8 mouse cellular contexts compared by ENCODE assay signal in genomic region chr1:72869681-72870614, GRCm38 (mm10). TPM values are rescaled to one million over a fixed set of nuclear protein-coding genes. Genes with fewer than 3 reads are reported as not detected.
A peak's percentile ranks its signal among the peaks of the same experiment; 100 is the strongest.
DNase-seq lines count a peak whose midpoint lies in the region; ATAC-seq lines count a peak whose summit lies in the region.

No protein-coding gene starts in this region.

- peak overlapping the region; percentile 70 for H3K9ac ChIP-seq in hindbrain, embryonic 13.5 days

- H3K9me3 ChIP-seq in hindbrain, embryonic 13.5 days = no peaks in the 10 kb centered on the region

- peak overlapping the region; percentile 57 for H3K4me3 ChIP-seq in hindbrain, embryonic 13.5 days

- H3K27me3 ChIP-seq in hindbrain, embryonic 13.5 days = peaks cover 25% of the 10 kb centered on the region

- 6% methylated on average over 22 of the region's 22 CpGs for WGBS in hindbrain, embryonic 13.5 days

- H3K4me1 ChIP-seq in hindbrain, embryonic 13.5 days (replicated peaks) = peaks cover 74% of the 10 kb centered on the region

- H3K4me2 ChIP-seq in hindbrain, embryonic 13.5 days = peak overlapping the region; percentile 95

- no peak for ATAC-seq in hindbrain, embryonic 13.5 days (ENCODE audit: low FRiP score)
- peak; percentile 76 for ATAC-seq in megakaryocyte, adult 5-6 weeks (ENCODE audit: poor library complexity, severe bottlenecking)

- DNase-seq in R1 (ENCODE audit: low read depth, low spot score) = peak; percentile 94
- peak; percentile 78 to 85 for DNase-seq in cerebellum, postnatal 10 days
- DNase-seq in gastrocnemius, adult 18-20 months (ENCODE audit: low spot score) = peak; percentile 77
- peak; percentile 37 to 50 for DNase-seq in left cerebral cortex, adult 8-10 months (ENCODE audit: low spot score in 2 of 2)
- peak; percentile 69 for DNase-seq in right cerebral cortex, postnatal 25 days
- no peak for DNase-seq in adipocyte (ENCODE audit: low spot score)

- no peaks in the 10 kb centered on the region for H3K36me3 ChIP-seq in hindbrain, embryonic 13.5 days

- peak overlapping the region; percentile 69 for H3K27ac ChIP-seq in hindbrain, embryonic 13.5 days

RNA-seq across cellular contexts. Expression of gene Igfbp5, which starts 4.7 kb away (rescaled TPM):
- total RNA-seq in gastrocnemius, adult 18-20 months (2021) = 100 to 1,000 TPM; 189 to 235 TPM
- 60.5 and 68.4 TPM in 2 replicates for polyA plus RNA-seq in hindbrain, embryonic 13.5 days (2015; fragmentation: Nextera tagmentation; extraction: Ambion mirVana)
- total RNA-seq in left cerebral cortex, adult 8-10 months (2022) = 10 to 100 TPM; 65.8 to 95.2 (median 82.5) TPM
- total RNA-seq in megakaryocyte, adult 5-6 weeks (2015) = 2.7 and 2.9 TPM in 2 replicates
- 1.2 and 1.6 TPM in 2 replicates for total RNA-seq in megakaryocyte, adult 5-6 weeks (2017)

RNA-seq across cellular contexts. Expression of gene Igfbp2, which starts 45.6 kb away (rescaled TPM):
- under 1 TPM; 0.28 to 0.62 TPM for total RNA-seq in gastrocnemius, adult 18-20 months (2021)
- 392 and 465 TPM in 2 replicates for polyA plus RNA-seq in hindbrain, embryonic 13.5 days (2015; fragmentation: Nextera tagmentation; extraction: Ambion mirVana)
- total RNA-seq in left cerebral cortex, adult 8-10 months (2022) = 10 to 100 TPM; 49.5 to 63.9 (median 56.1) TPM
- not detected in 2 replicates for total RNA-seq in megakaryocyte, adult 5-6 weeks (2015)
- not detected in 2 replicates for total RNA-seq in megakaryocyte, adult 5-6 weeks (2017)

Comparison
In these comparisons a context has a peak if more than half of its experiments do, and no peak if none do; other contexts are left out.
1. RNA of gene Igfbp5, which starts 4.7 kb away (total RNA-seq): 189 to 235 TPM in gastrocnemius, adult 18-20 months and 65.8 to 95.2 TPM in left cerebral cortex, adult 8-10 months; 1.2 to 2.9 TPM in megakaryocyte, adult 5-6 weeks; every median in the first group is over 10 times any median in the second.
2. RNA of gene Igfbp2, which starts 45.6 kb away (total RNA-seq): 49.5 to 63.9 TPM in left cerebral cortex, adult 8-10 months; 0.28 to 0.62 TPM in gastrocnemius, adult 18-20 months and not detected in megakaryocyte, adult 5-6 weeks; every median in the first group is over 10 times any median in the second.